Mouse (Mus musculus): Measurements from ENCODE around the gene Dusp1. TPM values are rescaled to one million over a fixed set of nuclear protein-coding genes. Genes with fewer than 3 reads are reported as not detected.

Gene Dusp1
- polyA plus RNA-seq, 1 experiment from 2014 or later, result 22.5 TPM

GRCm38 (mm10) chr17:26479619-26480018 lies 82.3 kb downstream of the Dusp1 start:
- H3K36me3 ChIP-seq (replicated peaks), result no peaks in the 10 kb centered on the region

GRCm38 (mm10) chr17:26478672-26479071 lies 83.3 kb downstream of the Dusp1 start:
- Histone ChIP-seq H3K9me3 (no peaks in the 10 kb centered on the region), H3K36me3 (replicated peaks) (no peaks in the 10 kb centered on the region), H3K4me3 (no peak overlapping the region), H3K27ac (replicated peaks) (no peak overlapping the region; the same call in 1 of the 2 replicates), H3K27me3 (replicated peaks; ENCODE audit: low read depth, poor library complexity, severe bottlenecking) (no peaks in the 10 kb centered on the region), H3K4me1 (peaks cover 21% of the 10 kb centered on the region)
- WGBS, result 82% methylated on average over 4 of the region's 4 CpGs
- no peak for DNase-seq (ENCODE audit: low spot score)

More at GRCm38 (mm10) chr17:26479619-26480018, 82.3 kb downstream of the Dusp1 start:
- no peaks in the 10 kb centered on the region for H3K27me3 ChIP-seq (replicated peaks; ENCODE audit: low read depth, poor library complexity, severe bottlenecking)
- H3K9me3 ChIP-seq, result no peaks in the 10 kb centered on the region
- no peak for DNase-seq (ENCODE audit: low spot score)
- H3K4me3 ChIP-seq, result no peak overlapping the region
- 82% methylated on average over 6 of the region's 6 CpGs for WGBS
- no peak overlapping the region for H3K27ac ChIP-seq (replicated peaks)
- H3K4me1 ChIP-seq, result peaks cover 21% of the 10 kb centered on the region

- peak overlapping the region; percentile 55 for H3K27ac ChIP-seq (replicated peaks)
- DNase-seq (ENCODE audit: low spot score), result peak; percentile 46
- no peaks in the 10 kb centered on the region for H3K27me3 ChIP-seq (replicated peaks; ENCODE audit: low read depth, poor library complexity, severe bottlenecking)
- H3K4me3 ChIP-seq, result no peak overlapping the region
- 53% methylated on average over 6 of the region's 6 CpGs for WGBS
- H3K36me3 ChIP-seq (replicated peaks), result no peaks in the 10 kb centered on the region
- no peaks in the 10 kb centered on the region for H3K9me3 ChIP-seq
- H3K4me1 ChIP-seq, result peaks cover 21% of the 10 kb centered on the region
Measured at GRCm38 (mm10) chr17:26476871-26477270, 85.1 kb downstream of the Dusp1 start.

- Histone ChIP-seq H3K4me3 (no peak overlapping the region), H3K4me1 (peaks cover 9% of the 10 kb centered on the region), H3K27me3 (replicated peaks; ENCODE audit: low read depth, poor library complexity, severe bottlenecking) (0 out of 2 replicates have a peak, but pooled peaks cover 4% of the 10 kb centered on the region), H3K9me3 (no peaks in the 10 kb centered on the region), H3K36me3 (replicated peaks) (no peaks in the 10 kb centered on the region), H3K27ac (replicated peaks) (no peak overlapping the region)
- 85% methylated on average over 13 of the region's 13 CpGs for WGBS
- no peak for DNase-seq (ENCODE audit: low spot score)
Measured at GRCm38 (mm10) chr17:26468102-26468894, 93.6 kb downstream of the Dusp1 start.

- H3K36me3 ChIP-seq (replicated peaks), result no peaks in the 10 kb centered on the region
- peaks cover 9% of the 10 kb centered on the region for H3K4me1 ChIP-seq
- H3K9me3 ChIP-seq, result no peaks in the 10 kb centered on the region
- H3K27ac ChIP-seq (replicated peaks), result no peak overlapping the region
- 0 out of 2 replicates have a peak, but pooled peaks cover 4% of the 10 kb centered on the region for H3K27me3 ChIP-seq (replicated peaks; ENCODE audit: low read depth, poor library complexity, severe bottlenecking)
- 81% methylated on average over 4 of the region's 4 CpGs for WGBS
- no peak overlapping the region for H3K4me3 ChIP-seq
- DNase-seq (ENCODE audit: low spot score), result no peak
Measured at GRCm38 (mm10) chr17:26467619-26468018, 94.3 kb downstream of the Dusp1 start.

- 0 out of 2 replicates have a peak, but pooled peaks cover 4% of the 10 kb centered on the region for H3K27me3 ChIP-seq (replicated peaks; ENCODE audit: low read depth, poor library complexity, severe bottlenecking)
- 6% methylated on average over 4 of the region's 4 CpGs for WGBS
- H3K4me3 ChIP-seq, result peak overlapping the region; percentile 31
- H3K27ac ChIP-seq (replicated peaks), result peak overlapping the region; percentile 51; the same call in 1 of the 2 replicates
- peak; percentile 83 for DNase-seq (ENCODE audit: low spot score)
- H3K36me3 ChIP-seq (replicated peaks), result no peaks in the 10 kb centered on the region
- H3K9me3 ChIP-seq, result no peaks in the 10 kb centered on the region
- H3K4me1 ChIP-seq, result peaks cover 9% of the 10 kb centered on the region
Measured at GRCm38 (mm10) chr17:26466741-26467150, 95.2 kb downstream of the Dusp1 start.

GRCm38 (mm10) chr17:26464972-26465371 lies 97.0 kb downstream of the Dusp1 start:
- Histone ChIP-seq H3K9me3 (no peaks in the 10 kb centered on the region), H3K36me3 (replicated peaks) (no peaks in the 10 kb centered on the region), H3K4me1 (peaks cover 9% of the 10 kb centered on the region), H3K27me3 (replicated peaks; ENCODE audit: low read depth, poor library complexity, severe bottlenecking) (0 out of 2 replicates have a peak, but pooled peaks cover 4% of the 10 kb centered on the region), H3K4me3 (no peak overlapping the region), H3K27ac (replicated peaks) (0 out of 2 replicates have a peak overlapping the region, but pooled peaks have one; percentile 35)
- WGBS, result 49% methylated on average over 7 of the region's 7 CpGs
- DNase-seq (ENCODE audit: low spot score), result peak; percentile 22

- DNase-seq (ENCODE audit: low spot score), result no peak
- no peaks in the 10 kb centered on the region for H3K9me3 ChIP-seq
- WGBS, result 81% methylated on average over 9 of the region's 9 CpGs
Measured at GRCm38 (mm10) chr17:26464481-26464880, 97.4 kb downstream of the Dusp1 start.

GRCm38 (mm10) chr17:26463984-26464383 lies 97.9 kb downstream of the Dusp1 start:
- no peaks in the 10 kb centered on the region for H3K9me3 ChIP-seq
- H3K27me3 ChIP-seq (replicated peaks; ENCODE audit: low read depth, poor library complexity, severe bottlenecking), result 0 out of 2 replicates have a peak, but pooled peaks cover 4% of the 10 kb centered on the region
- H3K4me3 ChIP-seq, result no peak overlapping the region
- no peaks in the 10 kb centered on the region for H3K36me3 ChIP-seq (replicated peaks)
- H3K27ac ChIP-seq (replicated peaks), result no peak overlapping the region
- WGBS, result 60% methylated on average over 4 of the region's 4 CpGs
- DNase-seq (ENCODE audit: low spot score), result no peak
- H3K4me1 ChIP-seq, result peaks cover 9% of the 10 kb centered on the region

More at GRCm38 (mm10) chr17:26464481-26464880, 97.4 kb downstream of the Dusp1 start:
- peaks cover 9% of the 10 kb centered on the region for H3K4me1 ChIP-seq
- no peak overlapping the region for H3K4me3 ChIP-seq
- 0 out of 2 replicates have a peak, but pooled peaks cover 4% of the 10 kb centered on the region for H3K27me3 ChIP-seq (replicated peaks; ENCODE audit: low read depth, poor library complexity, severe bottlenecking)
- H3K27ac ChIP-seq (replicated peaks), result no peak overlapping the region
- no peaks in the 10 kb centered on the region for H3K36me3 ChIP-seq (replicated peaks)

GRCm38 (mm10) chr17:26463432-26463831 lies 98.5 kb downstream of the Dusp1 start:
- 83% methylated on average over 5 of the region's 5 CpGs for WGBS
- Histone ChIP-seq H3K27me3 (replicated peaks; ENCODE audit: low read depth, poor library complexity, severe bottlenecking) (0 out of 2 replicates have a peak, but pooled peaks cover 4% of the 10 kb centered on the region), H3K27ac (replicated peaks) (no peak overlapping the region), H3K9me3 (no peaks in the 10 kb centered on the region), H3K4me1 (peaks cover 9% of the 10 kb centered on the region), H3K36me3 (replicated peaks) (no peaks in the 10 kb centered on the region), H3K4me3 (no peak overlapping the region)
- no peak for DNase-seq (ENCODE audit: low spot score)

GRCm38 (mm10) chr17:26462634-26463170 lies 99.2 kb downstream of the Dusp1 start:
- peaks cover 9% of the 10 kb centered on the region for H3K4me1 ChIP-seq
- no peak overlapping the region for H3K4me3 ChIP-seq
- WGBS, result 31% methylated on average over 12 of the region's 12 CpGs
- H3K27ac ChIP-seq (replicated peaks), result no peak overlapping the region
- H3K9me3 ChIP-seq, result no peaks in the 10 kb centered on the region
- no peaks in the 10 kb centered on the region for H3K36me3 ChIP-seq (replicated peaks)
- peak; percentile 81 for DNase-seq (ENCODE audit: low spot score)
- H3K27me3 ChIP-seq (replicated peaks; ENCODE audit: low read depth, poor library complexity, severe bottlenecking), result 0 out of 2 replicates have a peak, but pooled peaks cover 4% of the 10 kb centered on the region

GRCm38 (mm10) chr17:26458049-26458448 lies 103.9 kb downstream of the Dusp1 start:
- Histone ChIP-seq H3K36me3 (replicated peaks) (no peaks in the 10 kb centered on the region), H3K27me3 (replicated peaks; ENCODE audit: low read depth, poor library complexity, severe bottlenecking) (no peaks in the 10 kb centered on the region), H3K27ac (replicated peaks) (no peak overlapping the region), H3K9me3 (no peaks in the 10 kb centered on the region), H3K4me3 (no peak overlapping the region), H3K4me1 (0 out of 2 replicates have a peak, but pooled peaks cover 3% of the 10 kb centered on the region)
- DNase-seq (ENCODE audit: low spot score), result no peak
- 73% methylated on average over 7 of the region's 7 CpGs for WGBS
